Mouse (Mus musculus) C2C12 (cell line): Measurements from ENCODE around the gene Robo1.

Source experiments
- CTCF ChIP-seq: IDR thresholded peaks from one replicate; pipeline ENCODE4 v1.5.1; 2011; ENCODE audit not compliant: control insufficient read depth, insufficient read depth, insufficient read length
- USF1 ChIP-seq: IDR thresholded peaks from one replicate; pipeline ENCODE4 v1.6.1; 2011; ENCODE audit warnings: low read depth, mild to moderate bottlenecking, control low read depth, moderate library complexity

DNA sequence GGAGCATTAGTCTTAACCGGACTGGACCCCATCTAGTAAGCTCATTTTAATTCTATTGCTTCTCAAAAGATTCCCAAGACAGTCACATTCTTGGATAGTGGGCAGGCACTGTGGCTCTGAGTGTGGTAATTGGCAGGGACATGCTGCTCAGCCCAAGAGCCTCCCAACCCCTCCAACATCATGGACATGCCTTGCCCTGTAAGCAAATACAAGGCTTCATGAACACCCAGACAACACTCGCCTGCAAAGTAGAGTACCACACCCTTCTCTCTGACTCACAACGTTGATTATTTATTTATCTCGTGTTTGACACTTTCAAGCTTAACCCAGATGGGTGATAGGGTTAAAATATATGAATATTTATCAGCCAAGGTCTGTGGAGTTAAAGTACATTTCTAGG, 722.9 kb downstream of the Robo1 start:
- TF ChIP-seq CTCF (no peak), USF1 (no peak)
